Mouse (Mus musculus) left cerebral cortex, adult 2 months (tissue): ENCODE data around the gene Tmed6. TPM values are rescaled to one million over a fixed set of nuclear protein-coding genes. Genes with fewer than 3 reads are reported as not detected.

Source experiments
- DNase-seq, 2 experiments: peaks; one replicate each; pipeline ENCODE4 v3.0.0; 2021 to 2022; ENCODE audit warnings: low spot score in 2 of 2, mixed read lengths in 1 of 2; ENCODE audit errors: extremely low spot score in 1 of 2
- H3K27ac ChIP-seq: fragments of 200-600 bp; 2 replicates; pipeline ENCODE4 v1.8.1; 2022
- H3K4me3 ChIP-seq: fragments of 200-600 bp; 2 replicates; pipeline ENCODE4 v1.8.1; 2022
- CTCF ChIP-seq: fragments of 200-600 bp; IDR thresholded peaks from 2 replicates; pipeline ENCODE4 v1.8.1; 2022; ENCODE audit warnings: antibody characterized with exemption, mild to moderate bottlenecking, moderate library complexity
- intact Hi-C: fragments of 180-260 bp; cut with DNase I; formaldehyde crosslinking; loops from one replicate; pipeline ENCODE4 v1.15.1; 2025
- microRNA-seq, 2 experiments: library from miRNA; unstranded; fragments of <30 nt; microRNA quantifications; one replicate each; pipeline ENCODE4 v1.2.0; 2021
- total RNA-seq, 2 experiments: library from RNA; stranded (reverse); gene quantifications; 2 replicates each; pipeline ENCODE4 v1.2.3; 2021

The Tmed6 gene
- total RNA-seq, 2 experiments from 2014 or later: not detected

- H3K27ac ChIP-seq: peak within 1 kb of the TSS; percentile 79
- peak; percentile 95 to 98 for DNase-seq
- TF ChIP-seq CTCF: peak; percentile 97
- peak within 1 kb of the TSS; percentile 94 for H3K4me3 ChIP-seq
- intact Hi-C loops: no loop called here
Observed at GRCm38 (mm10) chr8:107030650-107031576, 34.5 kb downstream of the Tmed6 start, which contains the start of gene Vps4a. Gene Vps4a, plus strand, starts transcription at chr8:107031222.

- no peak for TF ChIP-seq CTCF
- H3K4me3 ChIP-seq: no peak overlapping the region
- intact Hi-C loops: no loop called here
- no peak for DNase-seq
- no peak overlapping the region for H3K27ac ChIP-seq
Observed at GRCm38 (mm10) chr8:107030058-107030457, 35.4 kb downstream of the Tmed6 start.

GRCm38 (mm10) chr8:107029310-107029709, 36.1 kb downstream of the Tmed6 start:
- intact Hi-C loops: no loop called here
- Histone ChIP-seq H3K27ac (no peak overlapping the region), H3K4me3 (no peak overlapping the region)
- no peak for TF ChIP-seq CTCF
- DNase-seq: no peak

- DNase-seq: no peak
- intact Hi-C loops: no loop called here
- Histone ChIP-seq H3K4me3 (no peak overlapping the region), H3K27ac (no peak overlapping the region)
- no peak for TF ChIP-seq CTCF
Observed at GRCm38 (mm10) chr8:107023479-107023878, 42.0 kb downstream of the Tmed6 start.

GRCm38 (mm10) chr8:107014915-107015314, 50.5 kb downstream of the Tmed6 start:
- H3K27ac ChIP-seq: no peak overlapping the region
- TF ChIP-seq CTCF: no peak
- intact Hi-C loops: no loop called here
- no peak overlapping the region for H3K4me3 ChIP-seq
- no peak for DNase-seq

GRCm38 (mm10) chr8:107012666-107013065, 52.8 kb downstream of the Tmed6 start:
- no peak for TF ChIP-seq CTCF
- no peak overlapping the region for H3K4me3 ChIP-seq
- intact Hi-C loops: no loop called here
- DNase-seq: no peak
- no peak overlapping the region for H3K27ac ChIP-seq

Small RNA genes within 50 kb of the gene (microRNA-seq; reads per million reads assigned to microRNA genes)
- gene Mir7075: 0.72 to 1.2 reads per million in 2 experiments

Other genes with a start within 250 kb of the Tmed6 start
- gene Has3, start 195.4 kb downstream of the Tmed6 start, total RNA-seq: 1 to 10 TPM; 1.7 to 2.0 TPM
- 10 to 100 TPM; 36.4 to 39.4 TPM for gene Utp4, start 172.0 kb downstream of the Tmed6 start, total RNA-seq
- gene Sntb2, start 129.9 kb downstream of the Tmed6 start, total RNA-seq: 10 to 100 TPM; 20.2 to 26.5 TPM
- gene Vps4a, start 34.4 kb downstream of the Tmed6 start, total RNA-seq: 100 to 1,000 TPM; 107 to 132 TPM
- gene Pdf, start 17.0 kb downstream of the Tmed6 start, total RNA-seq: 10 to 100 TPM; 24.4 to 25.9 TPM
- 10 to 100 TPM; 24.9 to 27.8 TPM for gene Cog8, start 9.0 kb downstream of the Tmed6 start, total RNA-seq
- gene Nip7, start 8.8 kb downstream of the Tmed6 start, total RNA-seq: 10 to 100 TPM; 40.9 to 42.4 TPM
- 10 to 100 TPM; 39.1 to 39.2 TPM for gene Terf2, start 30.9 kb upstream of the Tmed6 start, total RNA-seq
- 10 to 100 TPM; 92.3 to 93.6 TPM for gene Cyb5b, start 85.0 kb upstream of the Tmed6 start, total RNA-seq
- gene Nfat5, start 227.8 kb upstream of the Tmed6 start, total RNA-seq: 10 to 100 TPM; 54.8 to 60.3 TPM